Mouse (Mus musculus) forebrain, embryonic 10.5 days (tissue): ENCODE measurements around the gene Pcdh10. TPM values are rescaled to one million over a fixed set of nuclear protein-coding genes. Genes with fewer than 3 reads are reported as not detected.
A peak's percentile ranks its signal among the peaks of the same experiment; 100 is the strongest.

Source experiments
- DNase-seq: peaks from one replicate; pipeline ENCODE4 v3.0.0-alpha.2; 2017; ENCODE audit warnings: low spot score; ENCODE audit errors: extremely low spot score
- H3K27ac ChIP-seq: fragments of 300-500 bp; sonication (generic); 2 replicates; pipeline ENCODE4 v1.5.1; 2016; ENCODE audit warnings: mild to moderate bottlenecking
- H3K27me3 ChIP-seq: fragments of 300-500 bp; sonication (generic); 2 replicates; pipeline ENCODE4 v1.6.1; 2016; ENCODE audit warnings: mild to moderate bottlenecking; ENCODE audit not compliant: poor library complexity, severe bottlenecking
- H3K36me3 ChIP-seq: fragments of 300-500 bp; sonication (generic); replicated peaks from 2 replicates; pipeline ENCODE4 v1.6.1; 2016; ENCODE audit warnings: mild to moderate bottlenecking, moderate library complexity
- H3K4me1 ChIP-seq: fragments of 300-500 bp; sonication (generic); 2 replicates; pipeline ENCODE4 v1.6.1; 2016
- H3K4me3 ChIP-seq: fragments of 300-500 bp; sonication (generic); 2 replicates; pipeline ENCODE4 v1.5.1; 2016; ENCODE audit warnings: mild to moderate bottlenecking, moderate library complexity
- H3K9me3 ChIP-seq: fragments of 300-500 bp; sonication (generic); 2 replicates; pipeline ENCODE4 v1.6.1; 2016; ENCODE audit warnings: mild to moderate bottlenecking, moderate library complexity
- WGBS: fragments of 180-500 bp; shearing (Covaris S2); methylation state at CpG from one replicate; pipeline ENCODE4 v1.1.7; 2016; 5-methylcytosine and 5-hydroxymethylcytosine counted together
- polyA plus RNA-seq: library from polyadenylated mRNA; unstranded; fragments of >200 nt; fragmentation: Nextera tagmentation; extraction: Ambion mirVana; gene quantifications from 2 replicates; pipeline ENCODE4 v1.2.1, GENCODE M21; 2016

The Pcdh10 gene
- polyA plus RNA-seq, 1 experiment from 2014 or later = 2.2 TPM

DNA sequence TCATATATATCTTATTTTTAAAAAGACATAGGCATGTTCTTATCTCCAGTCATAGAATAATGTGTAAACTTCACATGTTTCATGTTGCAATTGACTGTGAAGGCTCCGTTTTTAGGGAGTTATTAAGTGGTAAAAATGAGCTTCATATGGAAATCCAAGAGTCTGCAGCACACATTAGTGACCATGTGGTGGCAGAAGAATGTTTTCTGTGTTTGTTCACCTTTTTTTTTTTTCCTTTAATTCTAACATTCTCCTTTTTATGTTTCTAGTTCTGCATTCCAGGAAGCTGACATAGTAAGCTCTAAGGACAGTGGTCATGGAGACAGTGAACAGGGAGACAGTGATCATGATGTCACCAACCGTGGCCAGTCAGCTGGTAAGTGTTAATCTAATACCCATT lies 5.6 kb downstream of the Pcdh10 start:
- H3K36me3 ChIP-seq = no peaks in the 10 kb centered on the region
- no peak overlapping the region for H3K27ac ChIP-seq
- DNase-seq = no peak
- H3K27me3 ChIP-seq = peaks cover 48% of the 10 kb centered on the region
- WGBS = 64% methylated on average over 2 of the region's 2 CpGs
- H3K9me3 ChIP-seq = no peaks in the 10 kb centered on the region
- peaks cover 58% of the 10 kb centered on the region for H3K4me1 ChIP-seq
- H3K4me3 ChIP-seq = no peak overlapping the region

DNA sequence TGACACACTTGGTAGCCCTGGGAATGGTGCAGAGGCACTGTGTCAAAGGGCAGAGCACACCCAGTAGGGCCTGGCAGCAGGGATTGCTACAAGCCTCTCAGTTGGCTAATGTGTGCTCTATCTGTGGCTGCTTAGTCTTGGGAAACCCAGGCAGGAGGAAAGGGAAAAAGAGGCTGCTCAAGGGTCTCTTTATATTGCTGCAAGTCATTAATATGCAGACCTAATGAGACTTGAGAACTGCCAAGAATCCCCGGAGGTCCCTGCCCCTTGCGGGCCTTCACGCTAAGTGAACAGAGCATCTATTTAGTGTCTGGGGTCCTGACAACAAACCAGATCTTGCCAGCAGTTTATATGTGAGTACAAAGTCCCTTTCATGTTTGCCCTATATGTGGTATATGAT lies 6.8 kb downstream of the Pcdh10 start:
- peak; percentile 41 for DNase-seq
- Histone ChIP-seq H3K27me3 (peaks cover 36% of the 10 kb centered on the region), H3K27ac (peak overlapping the region; percentile 58; the same call in 1 of the 2 replicates), H3K9me3 (no peaks in the 10 kb centered on the region), H3K36me3 (no peaks in the 10 kb centered on the region), H3K4me3 (no peak overlapping the region), H3K4me1 (peaks cover 46% of the 10 kb centered on the region)
- WGBS = 21% methylated on average over 3 of the region's 3 CpGs

DNA sequence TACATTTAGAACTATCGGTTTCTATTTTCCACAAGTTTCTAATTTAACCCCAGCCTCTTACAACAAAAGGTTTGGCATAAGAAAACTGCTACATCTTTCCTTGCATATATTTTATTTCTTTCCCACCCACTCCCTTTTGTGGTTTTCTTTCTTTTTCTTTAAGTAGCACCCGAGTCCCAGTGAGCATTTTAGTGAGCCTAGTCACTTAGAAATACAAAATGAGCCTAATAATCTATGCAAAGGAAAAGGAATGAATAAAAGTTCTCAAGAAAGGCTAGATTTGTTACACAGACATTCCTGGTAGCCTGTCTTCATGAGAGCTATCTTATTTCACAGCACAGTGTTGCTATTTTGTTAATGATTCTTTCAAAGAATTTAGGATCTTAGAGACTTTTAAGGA lies 7.3 kb downstream of the Pcdh10 start:
- 48% methylated on average over 2 of the region's 2 CpGs for WGBS
- Histone ChIP-seq H3K36me3 (no peaks in the 10 kb centered on the region), H3K27me3 (peaks cover 32% of the 10 kb centered on the region), H3K27ac (peak overlapping the region; percentile 58), H3K9me3 (no peaks in the 10 kb centered on the region), H3K4me1 (peaks cover 42% of the 10 kb centered on the region), H3K4me3 (no peak overlapping the region)
- no peak for DNase-seq

DNA sequence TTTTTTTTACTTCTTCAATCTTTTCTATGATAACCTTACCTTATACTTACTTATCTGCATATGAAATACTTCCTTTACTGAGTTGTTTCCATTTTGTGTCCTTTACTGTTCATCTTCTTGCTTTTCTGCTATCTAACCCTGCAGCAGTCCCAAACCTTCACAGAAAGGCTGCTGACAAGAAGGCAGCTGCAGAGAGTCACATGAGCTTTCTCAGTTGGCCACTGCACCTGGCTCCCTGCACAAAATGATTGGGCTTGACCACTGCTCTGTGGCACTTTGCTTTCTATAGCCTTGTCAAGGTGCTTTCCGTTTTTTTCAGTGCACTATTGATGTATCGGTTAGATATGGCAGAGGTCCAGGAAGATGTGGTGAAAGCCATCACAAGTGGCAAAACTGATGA lies 8.3 kb downstream of the Pcdh10 start:
- DNase-seq = no peak
- Histone ChIP-seq H3K4me1 (peaks cover 31% of the 10 kb centered on the region), H3K27ac (no peak overlapping the region), H3K36me3 (no peaks in the 10 kb centered on the region), H3K9me3 (no peaks in the 10 kb centered on the region), H3K4me3 (no peak overlapping the region), H3K27me3 (peaks cover 22% of the 10 kb centered on the region)
- 74% methylated on average over 2 of the region's 2 CpGs for WGBS

DNA sequence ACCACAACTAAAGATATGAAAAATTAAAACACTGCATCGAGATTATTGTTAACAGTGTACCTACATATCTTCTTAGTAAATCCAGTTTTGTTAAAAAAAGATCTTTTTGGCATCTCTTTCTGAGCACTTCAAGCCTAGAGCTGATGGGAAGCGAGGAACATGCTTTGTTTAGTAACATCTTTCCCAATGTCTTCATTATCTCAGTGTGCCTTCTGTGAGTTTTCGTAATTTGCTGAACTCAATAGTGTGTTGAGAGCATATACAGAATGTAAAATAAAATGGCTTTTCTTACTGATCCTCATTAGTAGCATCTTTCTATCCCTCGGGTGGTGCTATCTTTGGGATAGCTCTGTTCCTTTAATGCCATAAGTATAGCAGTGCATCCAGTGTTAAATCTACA lies 18.9 kb downstream of the Pcdh10 start:
- peaks cover 11% of the 10 kb centered on the region for H3K4me1 ChIP-seq
- H3K4me3 ChIP-seq = no peak overlapping the region
- no peaks in the 10 kb centered on the region for H3K27me3 ChIP-seq
- no peaks in the 10 kb centered on the region for H3K9me3 ChIP-seq
- WGBS = 68% methylated on average over 4 of the region's 4 CpGs
- no peak for DNase-seq
- peaks cover 3% of the 10 kb centered on the region; the same call in 1 of the 2 replicates for H3K36me3 ChIP-seq
- no peak overlapping the region for H3K27ac ChIP-seq

DNA sequence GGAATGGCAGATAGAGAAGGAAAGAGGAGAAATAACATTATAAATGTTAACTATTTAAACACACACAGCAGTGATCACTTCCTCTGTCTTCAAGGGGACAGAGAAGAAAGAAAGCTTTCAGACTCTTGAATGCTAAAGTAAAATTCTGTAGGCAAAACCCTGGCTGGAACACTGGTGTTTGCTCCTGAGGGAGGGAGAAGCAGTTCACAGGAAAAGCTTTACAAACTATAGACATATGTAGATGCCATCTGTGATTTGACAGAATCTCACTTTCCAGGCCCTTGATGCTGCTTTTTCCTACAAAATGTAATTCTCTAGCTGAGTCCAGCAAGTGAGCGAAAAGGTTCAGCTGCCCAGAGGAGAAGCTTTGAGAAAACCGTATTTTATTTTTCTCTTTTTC lies 25.0 kb downstream of the Pcdh10 start:
- H3K27ac ChIP-seq = no peak overlapping the region
- 88% methylated on average over 2 of the region's 2 CpGs for WGBS
- no peak overlapping the region for H3K4me3 ChIP-seq
- DNase-seq = no peak
- H3K36me3 ChIP-seq = no peaks in the 10 kb centered on the region
- no peaks in the 10 kb centered on the region for H3K9me3 ChIP-seq
- no peaks in the 10 kb centered on the region for H3K4me1 ChIP-seq
- no peaks in the 10 kb centered on the region for H3K27me3 ChIP-seq

DNA sequence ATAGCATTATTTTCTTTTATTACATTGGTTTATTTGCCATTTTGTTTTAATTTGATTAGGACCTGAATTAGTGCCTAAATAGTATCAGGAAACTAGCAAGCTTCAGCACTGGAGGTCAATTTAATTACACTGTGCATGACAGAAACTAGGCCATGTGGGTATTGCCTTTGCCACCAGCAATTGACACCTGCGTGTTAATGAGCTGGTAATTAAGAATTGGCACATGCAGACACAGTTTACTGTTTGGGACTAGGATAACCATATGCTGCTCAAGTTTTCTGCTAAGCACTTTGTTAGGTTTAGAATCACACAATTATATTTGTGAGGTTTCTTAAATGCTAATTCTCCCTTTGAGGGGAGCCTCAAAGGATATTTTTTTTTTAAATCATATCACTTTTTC lies 53.5 kb downstream of the Pcdh10 start:
- Histone ChIP-seq H3K9me3 (no peaks in the 10 kb centered on the region), H3K4me3 (no peak overlapping the region), H3K36me3 (no peaks in the 10 kb centered on the region), H3K27ac (no peak overlapping the region), H3K27me3 (no peaks in the 10 kb centered on the region), H3K4me1 (no peaks in the 10 kb centered on the region)
- WGBS = 72% methylated on average over 1 of the region's 1 CpGs
- no peak for DNase-seq

DNA sequence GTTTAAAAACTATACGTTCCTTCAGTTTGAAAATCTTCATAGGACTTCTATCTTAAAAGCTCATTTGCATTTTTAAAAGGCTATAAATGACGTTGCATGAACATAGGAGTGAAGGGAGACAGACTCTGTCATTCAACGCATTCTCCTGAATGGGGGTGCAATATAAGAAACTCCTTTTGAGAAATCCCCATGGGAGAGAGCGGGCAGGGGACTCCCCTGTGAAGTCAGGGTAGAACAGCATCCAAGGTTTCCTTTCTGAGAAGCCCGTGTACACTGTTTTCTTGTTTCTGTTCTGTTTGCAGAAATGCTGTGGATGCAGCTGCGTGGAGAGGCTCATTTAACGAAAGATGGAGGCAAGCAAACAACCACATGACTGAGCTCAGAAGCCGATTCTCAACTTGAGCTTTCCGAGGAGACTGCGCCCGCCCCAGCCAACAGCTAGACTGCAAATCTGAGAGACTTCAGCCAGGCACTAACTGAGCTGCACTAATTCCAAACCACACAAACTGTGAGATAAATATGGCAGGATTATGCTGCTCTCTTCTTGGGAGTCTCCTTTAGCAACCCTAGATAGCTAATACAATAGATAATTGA lies 54.1 kb downstream of the Pcdh10 start:
- H3K27ac ChIP-seq = no peak overlapping the region
- no peaks in the 10 kb centered on the region for H3K9me3 ChIP-seq
- no peak overlapping the region for H3K4me3 ChIP-seq
- H3K4me1 ChIP-seq = no peaks in the 10 kb centered on the region
- no peaks in the 10 kb centered on the region for H3K27me3 ChIP-seq
- WGBS = 65% methylated on average over 11 of the region's 11 CpGs
- no peaks in the 10 kb centered on the region for H3K36me3 ChIP-seq
- no peak for DNase-seq
